Mouse (Mus musculus) brain, embryonic 14.5 days (tissue): ENCODE data around the gene Bcl2a1c. TPM values are rescaled to one million over a fixed set of nuclear protein-coding genes. Genes with fewer than 3 reads are reported as not detected.
"Not testable (repeated sequence)": the region's sequence is repeated elsewhere in the genome, so short reads cannot be mapped to it uniquely, and the experiment has no call there.

Experiments
- DNase-seq: peaks from one replicate; pipeline ENCODE4 v3.0.0-alpha.2; 2011; ENCODE audit warnings: low read depth
- CTCF ChIP-seq: fragments of 200-500 bp; IDR thresholded peaks from 2 replicates; pipeline ENCODE4 v1.5.1; 2012; ENCODE audit warnings: inconsistent platforms, mild to moderate bottlenecking, moderate library complexity, borderline replicate concordance; ENCODE audit not compliant: insufficient read depth, insufficient read length; ENCODE audit errors: extremely low read depth
- POLR2A ChIP-seq: fragments of 200-500 bp; IDR thresholded peaks from 2 replicates; pipeline ENCODE4 v1.6.1; 2012; ENCODE audit warnings: mild to moderate bottlenecking, inconsistent platforms, borderline replicate concordance; ENCODE audit not compliant: poor library complexity, insufficient read depth, insufficient read length, severe bottlenecking; ENCODE audit errors: extremely low read depth
- polyA plus RNA-seq: library from polyadenylated mRNA; depleted of rRNA; stranded (reverse); fragments of >200 nt; gene quantifications from 2 replicates; pipeline ENCODE4 v1.2.3, GENCODE M21; 2012; rRNA removed

Bcl2a1c gene
- polyA plus RNA-seq, result not detected in 2 replicates

DNA sequence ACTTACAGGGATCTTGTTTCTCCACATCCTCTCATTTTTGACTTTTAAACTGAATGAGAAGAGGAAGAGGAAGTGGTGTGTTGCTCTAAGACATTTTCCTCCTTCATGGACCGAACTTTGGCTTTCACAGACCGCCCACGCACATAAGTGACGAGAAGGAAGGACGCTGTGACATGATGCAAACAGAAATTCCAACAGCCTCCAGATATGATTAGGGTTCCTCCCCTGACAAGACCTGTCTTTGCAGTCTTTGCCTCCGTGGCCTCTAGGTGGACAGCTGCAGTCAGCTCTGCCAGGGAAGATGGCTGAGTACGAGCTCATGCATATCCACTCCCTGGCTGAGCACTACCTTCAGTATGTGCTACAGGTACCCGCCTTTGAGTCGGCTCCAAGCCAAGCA, at the start of gene Bcl2a1c:
Bcl2a1c (plus strand) TSS at position 281 of the 400 bp plus-strand sequence.
- DNase-seq, result not testable (repeated sequence)

- not testable (repeated sequence) for DNase-seq
Measured at GRCm38 (mm10) chr9:114305957-114306356, 24.0 kb upstream of the Bcl2a1c start.

DNA sequence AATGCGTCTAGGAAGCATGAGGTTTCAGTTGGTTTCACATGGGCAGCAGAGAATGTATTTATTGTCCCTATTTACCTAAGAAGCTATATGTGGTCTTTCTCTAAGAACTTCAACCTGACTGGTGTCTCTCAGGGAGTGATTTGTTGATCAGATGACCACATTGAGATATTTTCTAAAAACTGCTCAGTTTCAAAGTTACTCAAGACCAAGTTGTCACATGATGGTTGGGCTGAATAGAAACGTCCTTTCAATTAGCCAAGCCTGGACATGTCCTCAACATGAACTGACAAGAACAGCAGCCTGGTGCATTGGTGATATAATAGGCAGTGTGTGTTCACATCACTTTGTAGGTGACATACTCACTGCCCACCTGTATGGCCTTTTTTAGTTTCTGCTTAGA, 18.2 kb upstream of the Bcl2a1c start:
- DNase-seq, result not testable (repeated sequence)

DNA sequence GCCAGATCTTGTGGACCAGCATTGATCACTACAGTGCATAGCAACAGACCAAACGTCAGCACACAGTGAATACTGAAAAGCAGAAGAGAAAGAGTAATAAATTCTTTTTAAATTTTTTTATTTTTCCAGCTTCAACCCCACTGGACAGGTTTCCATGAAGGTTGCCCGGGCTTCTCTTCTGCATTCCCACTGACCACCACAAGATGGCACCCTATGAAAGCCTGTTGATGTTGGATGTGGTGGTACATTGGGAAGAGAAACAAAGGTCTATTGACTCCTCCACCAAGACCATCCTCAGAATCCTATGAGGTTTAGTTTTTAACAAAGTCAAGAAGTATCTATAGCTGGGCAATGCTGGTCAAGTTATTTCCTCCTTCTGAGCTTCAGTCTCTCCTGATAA, 11.9 kb upstream of the Bcl2a1c start:
- DNase-seq, result peak; percentile 55
- TF ChIP-seq CTCF (peak; percentile 64; the same call in 1 of the 2 replicates), POLR2A (no peak)

- TF ChIP-seq POLR2A, result no peak
- TF ChIP-seq CTCF, result no peak
- no peak for DNase-seq
Measured at GRCm38 (mm10) chr9:114326011-114326748, 3.8 kb upstream of the Bcl2a1c start.

- DNase-seq, result not testable (repeated sequence)
Measured at GRCm38 (mm10) chr9:114328332-114328731, 1.6 kb upstream of the Bcl2a1c start.

GRCm38 (mm10) chr9:114367783-114368470, 38.0 kb downstream of the Bcl2a1c start:
- TF ChIP-seq CTCF, result no peak
- TF ChIP-seq POLR2A, result peak; percentile 30; the same call in 1 of the 2 replicates
- peak; percentile 92 for DNase-seq

- DNase-seq, result no peak
- TF ChIP-seq POLR2A (no peak), CTCF (no peak)
Measured at GRCm38 (mm10) chr9:114368471-114368858, 38.5 kb downstream of the Bcl2a1c start.

DNA sequence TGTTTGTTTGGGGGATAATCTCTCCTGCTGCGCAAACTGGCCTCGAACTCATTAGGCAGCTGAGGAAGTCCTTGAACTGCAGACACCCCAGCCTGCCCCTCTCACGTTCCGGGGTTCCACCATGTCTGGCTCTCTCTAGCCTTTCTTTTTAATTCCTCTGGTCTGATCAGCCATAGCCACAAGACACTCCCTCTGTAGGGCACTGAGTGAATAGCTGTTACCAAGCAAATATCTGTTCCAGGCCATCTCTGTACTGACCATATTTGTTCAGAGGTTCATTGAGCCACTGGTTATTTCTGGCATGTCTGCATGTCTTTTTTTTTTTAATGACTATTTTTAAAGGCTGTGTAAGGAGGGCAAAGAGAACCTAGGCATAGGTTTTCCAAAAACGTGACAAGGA, 39.5 kb downstream of the Bcl2a1c start:
- DNase-seq, result not testable (repeated sequence)

GRCm38 (mm10) chr9:114371717-114372116, 41.8 kb downstream of the Bcl2a1c start:
- DNase-seq, result peak; percentile 29

More for the DNA sequence above, 39.5 kb downstream of the Bcl2a1c start:
- TF ChIP-seq CTCF, result peak; percentile 3; the same call in 1 of the 2 replicates

DNA sequence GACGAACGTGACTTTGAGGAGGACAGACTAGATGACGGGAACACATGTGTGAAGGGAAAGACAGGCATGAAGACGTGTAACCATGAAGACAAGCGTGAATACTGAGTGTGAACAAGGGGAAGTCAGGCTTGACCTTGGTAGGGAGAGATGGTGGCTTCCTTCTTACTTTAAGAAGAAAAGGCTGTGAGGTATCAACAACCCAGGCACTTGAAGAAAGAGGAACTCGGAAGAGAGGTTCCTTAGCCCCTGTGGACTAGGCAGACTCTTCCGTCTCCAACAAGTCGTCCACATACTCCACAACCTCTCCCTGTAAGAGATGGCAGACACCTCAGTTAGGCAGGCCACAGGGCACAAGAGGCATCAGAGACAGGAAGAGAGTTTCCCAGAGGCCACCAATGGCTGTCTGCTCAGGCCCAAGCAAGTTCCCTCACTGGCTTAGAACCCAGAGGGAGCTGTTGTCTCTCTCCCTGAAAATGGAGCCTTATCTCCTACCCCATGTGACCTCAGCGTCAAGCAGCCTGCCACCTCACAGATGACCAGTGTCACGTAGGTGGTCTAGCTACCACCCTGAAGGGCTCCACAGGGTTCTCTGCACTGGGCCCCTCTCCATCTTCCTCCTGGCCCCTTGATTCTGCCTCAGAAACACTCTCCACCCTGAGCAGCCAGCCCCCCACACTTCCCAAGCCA, 45.5 kb downstream of the Bcl2a1c start:
- TF ChIP-seq CTCF, result no peak
- no peak for TF ChIP-seq POLR2A
- DNase-seq, result no peak

GRCm38 (mm10) chr9:114377168-114377567, 47.2 kb downstream of the Bcl2a1c start:
- DNase-seq, result no peak
- TF ChIP-seq POLR2A, result no peak
- no peak for TF ChIP-seq CTCF

DNA sequence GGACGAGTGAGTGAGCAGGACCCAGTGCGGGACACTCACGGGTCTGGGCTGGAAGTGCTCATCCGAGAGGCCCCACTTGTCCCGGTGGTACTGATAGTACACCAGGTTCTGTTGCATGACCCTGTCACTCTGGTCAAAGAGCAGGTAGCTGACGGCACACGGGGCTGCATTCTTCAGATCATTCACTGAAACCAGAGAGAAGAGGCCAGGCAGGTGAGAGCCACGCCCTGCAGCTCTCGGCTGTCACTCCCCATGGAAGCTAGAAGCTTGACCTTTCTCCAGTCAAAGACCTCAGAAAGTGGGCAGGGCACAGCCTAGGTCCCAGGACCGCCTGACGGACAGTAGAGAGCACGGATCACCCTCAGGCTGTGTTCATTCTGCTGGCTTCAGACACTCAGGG, 49.9 kb downstream of the Bcl2a1c start:
- TF ChIP-seq CTCF, result no peak
- no peak for TF ChIP-seq POLR2A

More for the DNA sequence above, 49.9 kb downstream of the Bcl2a1c start:
- DNase-seq, result no peak

Other genes with a start within 250 kb of the Bcl2a1c start
- 26.2 and 32.6 TPM in 2 replicates for gene Crtap, start 60.5 kb downstream of the Bcl2a1c start, polyA plus RNA-seq
- 25.3 and 27.4 TPM in 2 replicates for gene Glb1, start 70.9 kb downstream of the Bcl2a1c start, polyA plus RNA-seq
- gene Tmppe, start 71.0 kb downstream of the Bcl2a1c start, polyA plus RNA-seq, result 3.2 and 4.9 TPM in 2 replicates
- gene Ccr4, start 174.8 kb downstream of the Bcl2a1c start, polyA plus RNA-seq, result 0.05 TPM in 1 of 2 replicates, not detected in the other
- not detected in 2 replicates for gene C130032M10Rik, start 185.6 kb downstream of the Bcl2a1c start, polyA plus RNA-seq
- 0.13 and 0.31 TPM in 2 replicates for gene Trim71, start 234.2 kb downstream of the Bcl2a1c start, polyA plus RNA-seq